Mouse (Mus musculus): ENCODE results near the gene Golim4.
A peak's percentile ranks its signal among the peaks of the same experiment; 100 is the strongest.

The Golim4 gene

DNA sequence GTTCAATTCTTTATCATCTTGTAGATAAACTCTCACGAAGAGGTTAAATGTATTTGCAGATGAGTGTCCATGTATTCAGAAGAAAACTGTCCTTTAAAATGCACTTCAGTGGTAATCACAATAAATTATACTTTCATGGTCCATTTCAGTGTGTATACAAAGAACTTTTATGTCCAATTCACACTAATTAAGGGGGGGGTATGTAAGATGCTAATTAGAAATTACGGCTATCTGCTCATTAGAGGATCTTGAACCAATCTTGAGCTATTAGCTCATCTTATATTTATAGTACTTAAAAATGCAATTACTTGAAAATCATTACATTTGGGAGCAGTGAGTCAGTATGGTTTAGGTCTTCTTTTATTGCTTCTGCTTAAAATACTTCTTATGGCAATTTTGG is 31.6 kb downstream of the Golim4 start:
- no peak for DNase-seq (ENCODE audit: low read depth, low spot score)

DNA sequence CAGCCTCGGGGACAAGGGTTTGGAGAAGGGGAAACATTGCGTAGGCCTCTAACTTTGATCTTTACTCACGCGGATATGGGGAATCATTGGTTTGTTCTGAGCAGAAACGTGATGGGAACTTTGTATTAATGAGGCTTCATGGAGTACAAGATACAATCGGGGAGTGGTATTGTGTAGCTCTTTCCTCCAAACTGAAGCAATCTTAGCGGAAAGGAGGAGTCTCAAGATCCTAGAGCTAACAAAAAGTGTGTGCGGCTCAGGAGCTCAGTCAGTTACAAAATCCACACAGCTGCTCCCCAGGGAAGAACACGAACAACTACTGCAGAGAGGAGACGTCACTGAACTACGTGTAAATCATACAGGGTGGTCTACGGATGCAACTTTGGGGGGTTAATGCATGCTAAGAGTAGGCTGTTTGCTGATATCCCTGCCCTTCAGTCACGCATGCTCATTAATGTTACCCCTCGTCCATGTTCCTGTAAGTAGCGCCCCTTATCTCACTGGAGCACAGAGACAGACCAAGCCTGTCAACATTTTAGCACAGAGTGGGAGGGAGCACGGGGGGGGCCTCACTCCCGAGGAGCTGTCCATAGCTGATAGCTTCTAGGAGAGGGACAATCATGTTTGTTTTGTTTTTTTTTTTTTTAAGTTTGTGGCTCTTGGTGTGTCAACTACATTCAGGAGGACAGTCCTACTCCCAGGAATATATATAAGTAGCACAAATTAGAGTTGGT is 38.8 kb downstream of the Golim4 start:
- no peak for DNase-seq (ENCODE audit: low read depth, low spot score)

DNA sequence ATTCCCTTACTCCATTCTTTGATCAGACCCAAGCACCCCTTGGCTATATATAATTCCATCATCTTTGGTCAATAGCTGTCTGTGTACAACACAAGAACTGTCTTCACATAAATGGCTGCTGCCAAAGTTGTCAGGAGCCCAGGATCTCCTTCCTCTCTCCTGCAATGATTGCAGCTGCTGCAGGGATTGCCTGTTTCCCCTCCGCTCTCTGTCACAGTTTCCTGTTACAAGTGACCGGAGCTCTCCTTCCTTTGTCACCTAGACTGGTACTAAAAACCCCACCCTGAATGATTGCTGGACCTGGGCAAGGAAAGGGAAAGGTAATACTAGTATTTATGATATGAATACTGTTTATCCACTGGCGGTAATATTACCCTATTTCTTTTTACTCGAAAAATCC is 44.0 kb downstream of the Golim4 start:
- no peak for DNase-seq (ENCODE audit: low read depth, low spot score)

DNA sequence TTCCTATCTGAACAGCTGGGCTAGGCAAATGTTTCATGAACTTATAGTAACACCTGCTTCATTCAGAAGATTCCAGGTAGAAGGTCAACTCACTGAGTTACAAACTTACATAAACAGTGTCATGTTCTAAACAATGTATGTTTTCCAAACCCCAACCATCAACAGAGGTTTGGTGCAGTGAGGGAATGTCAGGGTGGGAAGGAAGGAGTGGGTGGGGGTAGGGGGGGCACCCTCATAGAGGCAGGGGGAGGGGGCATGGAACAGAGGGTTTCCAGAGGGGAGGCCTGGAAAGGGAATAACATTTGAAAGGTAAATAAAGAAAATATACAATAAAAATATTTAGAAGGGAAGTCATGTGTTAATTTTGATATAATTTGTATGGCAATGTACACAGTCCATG is 46.0 kb downstream of the Golim4 start:
- DNase-seq (ENCODE audit: low read depth, low spot score), result no peak

DNA sequence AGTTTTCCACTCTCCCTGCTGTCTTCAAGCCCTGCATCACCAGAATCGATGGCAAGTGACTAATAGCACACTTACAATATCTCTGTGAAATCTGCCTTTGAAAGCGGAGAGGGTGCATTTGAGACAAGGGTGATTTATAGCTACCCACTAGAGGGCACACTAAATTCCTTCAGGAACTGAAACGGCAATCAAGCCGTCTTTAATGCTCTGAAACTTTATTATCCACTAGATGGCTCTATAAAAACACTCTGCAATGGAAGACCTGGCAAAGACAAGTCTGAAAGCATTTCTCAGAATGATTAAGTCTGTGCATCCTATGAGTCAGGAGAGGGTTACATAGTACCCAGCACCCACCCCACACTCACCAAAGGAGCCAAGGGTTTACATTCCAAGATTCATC is 46.5 kb downstream of the Golim4 start:
- DNase-seq (ENCODE audit: low read depth, low spot score), result peak; percentile 61

DNA sequence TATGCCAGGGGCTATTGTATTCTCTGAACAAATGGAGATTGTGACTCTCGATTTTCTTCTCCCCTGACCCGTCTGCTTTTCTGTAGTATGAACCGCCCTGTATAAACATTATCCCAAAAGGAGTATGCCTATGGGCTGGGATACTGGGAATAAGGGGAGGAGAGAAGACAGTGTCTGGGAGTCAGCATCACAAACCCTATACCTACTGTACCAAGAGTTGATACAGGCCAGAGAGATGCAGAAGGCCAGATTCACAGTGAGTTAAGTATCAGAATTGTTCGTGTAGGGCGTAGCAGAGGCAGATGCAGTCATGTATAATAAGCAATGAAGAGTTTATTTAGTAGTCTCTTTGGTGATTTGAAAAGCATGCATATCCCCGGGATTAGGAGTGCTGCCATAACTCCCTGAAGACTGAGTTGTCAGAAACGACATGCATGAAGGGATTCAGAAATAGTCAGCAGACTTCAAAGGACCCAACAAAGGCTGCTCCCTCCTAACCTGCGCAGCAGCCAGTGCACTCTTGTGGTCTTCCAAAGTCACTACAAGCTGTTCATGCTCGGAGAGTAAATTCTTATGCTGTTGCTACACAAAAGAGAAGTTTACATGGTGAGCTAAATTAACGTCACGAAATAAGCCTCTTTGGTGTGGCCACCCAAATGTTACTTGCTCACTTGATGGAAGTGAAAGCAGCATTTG is 54.7 kb downstream of the Golim4 start:
- no peak for DNase-seq (ENCODE audit: low read depth, low spot score)

DNA sequence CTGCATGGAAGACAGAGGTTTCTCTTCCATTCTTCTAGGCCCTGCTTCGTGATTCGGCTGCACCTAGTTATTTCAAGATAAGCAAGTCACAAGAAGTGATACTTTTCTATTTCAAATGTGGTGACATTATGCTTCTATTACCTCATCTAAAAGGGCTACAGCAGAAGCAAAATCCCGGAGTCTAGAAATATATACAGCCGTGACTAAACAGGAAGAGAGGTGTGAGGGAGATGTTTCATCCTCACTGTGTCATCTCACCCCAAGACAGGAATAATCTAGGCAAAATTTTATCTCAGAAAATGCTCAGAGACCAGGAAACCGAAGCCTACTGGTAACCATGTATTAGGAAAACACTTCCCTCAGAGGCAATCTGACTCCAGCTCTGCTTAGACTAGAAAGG is 61.7 kb downstream of the Golim4 start:
- no peak for DNase-seq (ENCODE audit: low read depth, low spot score)

DNA sequence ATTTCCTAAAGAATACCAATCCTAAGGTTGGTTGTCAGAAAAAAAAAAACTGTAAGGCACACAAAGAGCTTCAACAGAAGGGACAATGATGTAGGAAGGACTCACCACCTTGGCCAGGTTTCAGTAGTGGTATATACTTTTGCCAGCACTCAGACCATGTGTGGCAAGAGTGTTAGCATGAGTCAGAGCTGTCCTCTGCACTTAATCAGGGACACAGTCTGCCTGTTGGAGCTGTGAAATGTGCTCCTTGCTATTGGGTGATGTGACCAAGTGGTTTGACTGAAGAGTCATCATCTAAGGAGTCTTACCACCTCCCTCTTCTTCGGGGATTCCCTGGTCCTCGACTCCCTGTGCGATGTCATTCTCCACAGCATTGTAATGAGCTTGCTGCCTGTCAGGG is 65.2 kb downstream of the Golim4 start:
- no peak for DNase-seq (ENCODE audit: low read depth, low spot score)

DNA sequence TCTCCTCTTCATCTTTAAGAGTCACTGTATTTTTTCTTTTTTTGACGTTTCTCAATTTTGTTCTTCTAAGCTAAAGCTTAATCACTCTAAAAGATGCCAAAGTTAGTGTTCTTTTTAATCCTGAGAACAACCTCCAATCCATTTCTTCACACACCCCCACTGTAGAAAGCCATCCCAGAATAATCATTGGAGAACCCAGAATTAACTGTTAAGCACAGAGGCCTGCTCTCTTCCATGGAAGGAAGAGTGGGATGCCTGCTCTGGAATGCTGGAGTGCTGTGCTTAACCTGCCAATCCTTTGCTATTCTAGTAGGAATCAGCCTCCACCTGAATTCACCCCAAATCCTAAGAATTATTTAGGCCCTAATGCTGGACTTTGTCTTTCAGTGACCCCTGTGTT is 67.4 kb downstream of the Golim4 start:
- no peak for DNase-seq (ENCODE audit: low read depth, low spot score)

DNA sequence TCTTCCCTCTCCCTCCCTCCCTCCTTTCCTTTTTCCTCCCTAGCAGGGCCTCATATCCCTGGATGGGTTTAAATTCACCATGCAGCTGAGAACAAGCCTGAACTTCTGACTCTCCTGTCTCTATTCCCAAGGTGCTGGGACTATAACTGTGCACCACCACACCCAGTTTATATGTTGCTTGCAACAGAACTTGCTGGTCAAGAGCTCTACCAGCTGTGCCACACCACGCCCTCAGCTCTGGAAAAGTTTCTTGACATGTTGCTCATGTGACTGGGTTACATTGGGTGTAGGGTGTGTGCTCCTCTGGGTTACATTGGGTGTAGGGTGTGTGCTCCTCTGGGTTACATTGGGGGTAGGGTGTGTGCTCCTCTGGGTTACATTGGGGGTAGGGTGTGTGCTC is 75.2 kb downstream of the Golim4 start:
- no peak for DNase-seq (ENCODE audit: low read depth, low spot score)

DNA sequence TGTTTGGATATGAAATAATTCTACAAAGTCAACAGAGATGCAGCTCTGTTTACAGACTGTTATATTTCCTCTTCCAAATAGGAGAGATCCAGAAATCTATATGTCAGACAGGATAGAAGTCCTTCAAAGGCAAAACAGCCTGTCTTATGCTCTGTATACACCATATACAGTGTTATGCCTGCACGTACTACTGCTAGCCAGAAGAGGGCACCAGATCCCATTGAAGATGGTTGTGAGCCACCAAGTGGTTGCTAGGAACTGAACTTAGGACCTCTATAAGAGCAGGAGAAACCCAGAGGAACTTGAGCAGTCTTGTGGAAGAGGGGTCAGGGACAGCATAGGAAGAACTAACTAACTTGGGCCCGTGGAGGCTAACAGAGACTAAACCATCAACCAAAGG is 77.5 kb downstream of the Golim4 start:
- DNase-seq (ENCODE audit: low read depth, low spot score), result no peak

DNA sequence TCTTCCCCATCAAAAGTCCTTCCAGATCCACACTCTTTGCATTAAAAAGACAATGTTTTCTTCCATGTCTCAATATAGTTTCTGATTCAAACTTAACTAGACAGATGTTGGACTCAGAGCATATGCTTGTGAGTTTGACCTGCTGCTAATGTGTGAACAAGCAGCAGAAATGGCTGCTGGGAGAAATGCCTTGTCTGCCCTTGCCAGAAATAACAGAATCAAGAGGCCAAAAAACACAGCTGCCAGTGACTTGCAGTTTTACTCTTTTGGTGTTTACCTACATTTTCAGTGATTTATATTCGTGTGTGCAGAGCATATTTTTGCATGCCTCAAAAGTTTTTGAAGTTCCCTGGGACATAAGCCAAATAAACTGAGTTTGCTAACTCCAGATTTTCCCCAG is 87.9 kb downstream of the Golim4 start:
- DNase-seq (ENCODE audit: low read depth, low spot score), result no peak

DNA sequence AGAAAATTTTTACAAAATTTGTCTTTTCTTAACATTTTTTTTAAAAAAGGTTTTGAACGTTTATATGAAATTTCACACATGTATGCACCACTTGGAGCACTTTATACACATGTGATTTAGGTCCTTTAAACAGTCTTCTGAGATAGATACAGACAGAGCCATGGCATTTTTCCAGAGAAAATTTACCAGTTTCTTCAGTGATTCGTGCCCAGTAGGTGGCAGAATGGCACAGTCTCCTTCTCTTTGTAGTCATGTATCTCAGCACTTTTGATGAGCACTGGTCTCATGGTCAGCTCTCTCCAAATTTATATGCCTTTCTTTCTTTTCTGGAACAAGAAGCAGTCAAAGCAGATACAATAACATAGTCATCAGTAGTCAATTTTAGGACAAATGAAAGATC is 92.5 kb downstream of the Golim4 start:
- DNase-seq (ENCODE audit: low read depth, low spot score), result no peak

DNA sequence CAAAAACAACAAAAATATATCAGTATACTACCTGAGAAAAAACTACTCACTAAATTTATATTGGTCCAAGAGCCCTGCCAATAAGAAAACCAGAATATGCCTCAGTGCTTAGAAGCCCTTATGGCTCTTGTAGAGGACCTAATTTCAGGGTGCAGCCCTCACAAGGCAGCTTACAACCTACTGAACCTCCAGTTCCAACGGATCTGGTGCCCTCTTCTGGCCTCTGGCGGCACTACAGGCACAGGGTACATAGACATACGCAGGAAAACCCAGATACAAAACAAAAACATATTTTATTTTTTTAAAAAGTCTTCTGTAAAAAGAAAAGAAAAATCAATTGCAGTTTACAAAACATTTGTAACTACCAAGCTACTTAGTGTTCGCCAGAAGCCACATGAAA is 95.1 kb downstream of the Golim4 start:
- DNase-seq (ENCODE audit: low read depth, low spot score), result no peak

DNA sequence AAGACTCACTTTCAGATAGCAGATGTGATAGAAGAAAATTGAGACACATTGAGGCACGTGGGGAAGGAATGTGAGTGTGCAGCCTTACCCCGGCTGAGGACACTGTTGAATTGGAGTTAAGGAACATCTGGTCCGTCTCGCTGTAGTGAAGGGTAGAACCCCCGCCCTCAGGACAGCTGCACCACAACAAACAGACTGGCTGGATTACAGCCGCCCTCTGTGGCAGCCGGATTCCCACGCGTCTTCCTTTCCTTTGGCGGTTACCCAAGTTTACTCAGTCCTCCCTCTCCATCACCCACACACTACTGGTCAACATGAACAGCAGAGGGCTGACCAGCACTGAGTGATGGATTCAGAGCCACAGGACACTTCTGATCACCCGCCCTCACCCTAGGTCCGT is 96.0 kb downstream of the Golim4 start:
- DNase-seq (ENCODE audit: low read depth, low spot score), result no peak

DNA sequence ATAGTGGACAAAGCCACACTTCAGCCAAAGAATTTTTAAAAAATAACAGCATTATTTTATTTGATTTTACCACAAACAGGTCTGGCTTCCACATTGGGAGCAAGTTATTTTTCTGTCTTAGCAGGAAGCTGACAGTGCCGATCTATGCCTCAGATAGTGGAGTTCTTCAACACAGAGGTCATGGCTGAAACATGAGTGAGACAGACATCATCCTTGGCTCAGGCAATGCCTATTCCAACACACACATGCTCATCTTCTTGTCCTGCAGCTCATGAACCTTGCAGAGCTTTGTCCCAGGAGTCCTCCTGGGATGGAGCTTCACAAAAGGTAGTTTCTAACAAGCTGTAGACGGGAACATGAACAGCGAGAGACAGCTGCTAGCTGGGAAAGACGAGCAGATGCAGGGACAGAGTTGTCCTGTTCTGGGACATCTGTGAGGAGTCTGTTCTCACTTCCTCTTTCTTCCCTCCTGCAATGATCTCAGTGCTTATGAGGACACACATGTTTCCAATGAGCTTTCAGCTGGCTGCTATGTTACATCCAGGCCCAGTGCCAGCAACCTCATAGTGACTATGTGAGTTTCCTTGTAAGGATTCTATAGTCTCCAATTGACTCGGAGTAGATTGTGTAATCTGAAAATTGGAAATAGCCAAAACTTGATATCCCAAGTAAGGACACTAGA is 121.3 kb downstream of the Golim4 start:
- DNase-seq (ENCODE audit: low read depth, low spot score), result no peak

DNA sequence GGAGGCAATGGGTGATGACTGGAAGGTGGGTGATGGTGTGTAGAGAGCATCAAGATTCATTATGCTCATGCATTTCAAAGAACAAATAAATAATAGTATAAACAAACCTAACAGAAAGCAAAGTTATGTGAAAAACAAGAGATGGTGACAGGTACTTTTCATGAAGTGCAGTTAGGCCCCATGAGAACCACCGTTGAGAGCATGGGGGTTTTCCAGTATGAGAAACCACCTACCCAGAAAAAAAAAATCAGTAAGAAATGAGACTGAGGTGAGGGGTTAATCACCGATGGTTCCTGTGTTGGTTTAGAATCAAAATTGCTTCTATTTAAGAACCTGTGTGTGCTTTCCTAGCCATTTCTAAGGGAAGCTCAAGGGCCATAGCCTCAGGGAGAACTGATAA is 121.9 kb downstream of the Golim4 start:
- no peak for DNase-seq (ENCODE audit: low read depth, low spot score)

All from retina, adult 2 months (tissue).